Mouse (Mus musculus) MN1 (cell line): ENCODE measurements around the gene Sh3gl3.

Source experiments
- DNase-seq: peaks from one replicate; pipeline ENCODE4 v3.0.0-alpha.2; 2016; ENCODE audit warnings: low spot score

Gene Sh3gl3

DNA sequence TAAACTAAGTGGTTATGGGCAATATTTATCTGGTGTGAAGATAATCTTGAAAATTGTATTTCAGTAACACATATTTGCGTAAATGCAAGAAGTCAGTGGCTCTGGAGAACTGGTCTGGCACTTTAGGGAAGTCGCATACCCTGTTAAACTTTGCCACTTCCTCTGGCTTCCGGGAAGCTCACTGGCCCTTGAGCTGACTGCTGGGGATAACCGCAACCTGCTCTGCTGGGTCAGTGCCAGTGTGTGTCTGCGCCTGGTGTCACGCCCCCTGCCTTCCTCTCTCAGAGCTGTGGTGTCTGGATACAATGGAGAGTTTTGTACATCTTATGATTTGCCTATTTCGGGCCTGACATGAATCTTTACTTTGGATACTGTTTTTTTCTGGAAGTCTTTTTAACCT is 119.8 kb downstream of the Sh3gl3 start:
- no peak for DNase-seq

DNA sequence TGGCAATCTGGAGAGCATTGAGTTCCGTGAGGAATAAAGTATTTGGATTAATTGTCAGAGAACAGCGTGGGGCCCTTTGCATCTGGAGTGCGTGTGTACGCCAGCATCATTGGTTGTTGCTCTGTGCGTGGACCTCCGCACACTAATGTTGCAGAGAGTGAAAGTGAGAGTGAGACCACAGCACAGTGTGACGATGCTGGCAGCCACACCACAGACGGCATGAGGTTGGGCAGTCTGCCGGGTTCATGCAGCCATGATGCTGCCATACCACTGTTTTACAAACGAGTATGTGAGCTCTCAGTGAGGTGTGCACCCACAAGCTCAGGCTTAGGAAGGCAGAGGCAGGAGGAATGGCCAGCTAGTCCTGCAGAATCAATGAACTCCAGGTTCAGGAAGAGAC is 120.4 kb downstream of the Sh3gl3 start:
- DNase-seq = no peak

DNA sequence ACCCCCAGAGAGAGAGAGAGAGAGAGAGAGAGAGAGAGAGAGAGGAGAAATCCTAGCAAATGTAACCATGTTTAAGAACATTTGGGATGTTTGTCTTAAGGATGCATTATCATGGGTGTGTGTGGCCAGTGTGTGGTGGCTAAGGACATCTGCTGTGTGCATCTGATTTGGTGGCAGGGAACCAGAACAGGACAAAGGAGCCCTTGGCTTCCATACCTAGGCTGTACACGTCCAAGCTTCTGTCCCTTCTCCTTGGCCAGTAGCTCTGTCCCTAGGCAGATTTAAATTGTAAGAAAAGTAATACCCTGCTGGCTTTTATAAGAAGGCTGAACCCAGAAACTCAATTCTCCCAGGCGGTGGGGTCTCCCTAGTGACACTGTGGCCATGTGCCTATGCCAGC is 121.0 kb downstream of the Sh3gl3 start:
- no peak for DNase-seq

DNA sequence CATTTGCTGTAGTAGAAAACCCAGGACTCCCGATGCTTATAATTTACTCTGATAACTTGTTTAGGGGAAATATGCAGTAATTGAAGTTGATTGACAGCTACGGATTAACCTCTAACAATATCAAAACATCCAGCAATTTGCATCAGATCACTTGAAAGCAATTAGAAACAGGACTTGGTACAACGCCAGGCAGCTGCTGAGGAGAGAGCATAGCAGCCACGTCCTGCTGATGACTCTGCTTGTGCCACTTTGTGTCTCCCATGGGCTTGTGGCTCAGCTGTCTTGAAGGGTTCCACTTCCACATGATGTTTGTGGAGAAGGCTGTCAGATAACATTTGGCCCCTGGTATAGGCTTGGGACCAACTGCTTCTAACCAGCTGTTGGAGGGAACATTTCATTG is 134.8 kb downstream of the Sh3gl3 start:
- no peak for DNase-seq

DNA sequence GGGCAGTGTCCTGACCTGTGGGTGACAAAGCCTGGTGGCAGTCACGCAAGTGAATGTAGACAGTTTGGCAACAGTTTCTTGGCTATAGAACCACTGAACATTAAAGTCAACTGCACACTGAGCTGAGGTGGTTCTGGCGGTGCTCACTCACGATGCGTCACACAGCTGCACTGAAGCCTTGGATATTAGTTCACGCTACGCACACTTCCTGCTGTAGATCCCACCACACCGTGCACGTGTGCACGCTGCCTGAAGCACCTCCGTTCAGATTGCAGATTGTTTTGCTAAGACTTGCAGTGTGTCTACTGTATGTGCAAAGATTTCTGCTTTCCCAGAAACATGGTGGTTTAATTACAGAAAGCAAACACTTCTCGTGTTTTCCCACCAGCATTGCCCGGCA is 144.9 kb downstream of the Sh3gl3 start:
- no peak for DNase-seq

DNA sequence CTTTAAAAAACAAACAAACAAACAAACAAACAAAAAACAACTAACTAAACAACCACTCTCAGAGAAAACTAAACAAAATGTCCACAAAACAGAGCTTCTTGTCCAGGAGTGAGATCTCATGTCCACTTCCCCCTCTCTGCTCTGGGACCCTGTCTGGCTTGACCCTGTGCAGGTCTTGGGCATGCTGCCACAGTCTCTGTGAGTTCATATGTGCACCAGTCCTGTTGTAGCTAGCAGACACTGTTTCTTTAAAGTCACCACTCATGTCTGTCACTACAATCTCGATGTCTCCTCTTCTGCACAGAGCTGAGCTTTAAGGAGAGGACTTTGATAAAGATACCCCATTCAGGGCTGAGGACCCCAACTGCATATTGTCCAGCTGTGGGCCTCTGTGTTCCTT is 153.0 kb downstream of the Sh3gl3 start:
- no peak for DNase-seq

DNA sequence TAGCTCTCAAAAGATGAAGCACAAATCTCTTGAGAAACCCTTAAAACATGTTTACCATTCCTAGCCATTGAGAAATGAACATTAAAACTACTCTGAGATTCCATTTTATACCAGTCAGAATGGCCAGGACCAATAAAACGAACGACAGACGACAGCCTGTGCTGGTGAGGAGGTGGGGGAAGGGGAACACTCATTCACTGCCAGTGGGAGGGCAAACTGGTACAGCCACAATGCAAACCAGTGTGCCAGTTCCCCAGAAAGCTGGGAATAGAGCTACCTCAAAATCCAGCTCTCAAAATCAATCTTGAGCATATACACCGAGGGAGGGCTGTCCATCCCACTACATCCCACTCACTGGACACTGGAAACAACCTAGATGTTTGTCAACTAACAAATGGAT is 153.6 kb downstream of the Sh3gl3 start:
- DNase-seq = no peak

DNA sequence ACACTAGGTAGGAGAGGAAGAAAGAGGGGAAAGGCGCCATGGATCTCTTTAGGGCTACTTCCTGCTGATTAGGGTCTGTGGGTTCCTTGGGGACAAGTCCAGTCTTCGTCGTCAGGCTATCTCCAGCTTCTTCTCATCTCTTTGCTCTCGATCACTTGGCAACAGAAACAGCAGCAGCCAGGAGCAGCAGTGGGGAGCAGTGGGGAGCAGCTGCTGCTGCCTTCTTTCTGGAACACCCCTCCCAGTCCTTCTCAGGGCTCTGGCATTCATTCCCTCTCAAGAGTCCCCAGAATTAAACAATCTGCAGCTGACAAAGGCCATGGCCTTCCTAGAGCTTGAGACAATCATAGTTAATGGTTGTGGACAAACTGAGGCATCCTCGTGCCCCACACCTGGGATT is 154.2 kb downstream of the Sh3gl3 start:
- DNase-seq = no peak

DNA sequence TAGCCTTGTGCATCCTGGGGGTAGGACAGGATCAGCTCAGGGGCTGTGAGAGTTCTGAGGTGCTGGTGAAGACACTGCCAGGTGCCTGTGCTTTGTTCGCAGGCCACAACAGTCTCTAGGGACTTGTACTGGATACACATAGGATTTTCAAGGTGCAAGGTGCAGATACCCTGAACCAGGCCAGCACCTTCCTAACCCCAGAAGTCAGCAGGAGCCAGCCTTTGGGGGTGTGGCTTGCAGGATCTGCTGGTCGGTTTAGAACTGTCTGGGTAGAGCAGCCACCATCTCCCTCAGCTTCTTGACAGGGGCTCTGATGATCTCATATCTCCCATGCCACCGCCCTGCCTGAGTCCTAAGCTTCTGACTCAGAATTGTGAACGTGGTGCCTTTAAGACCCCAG is 156.2 kb downstream of the Sh3gl3 start:
- no peak for DNase-seq

DNA sequence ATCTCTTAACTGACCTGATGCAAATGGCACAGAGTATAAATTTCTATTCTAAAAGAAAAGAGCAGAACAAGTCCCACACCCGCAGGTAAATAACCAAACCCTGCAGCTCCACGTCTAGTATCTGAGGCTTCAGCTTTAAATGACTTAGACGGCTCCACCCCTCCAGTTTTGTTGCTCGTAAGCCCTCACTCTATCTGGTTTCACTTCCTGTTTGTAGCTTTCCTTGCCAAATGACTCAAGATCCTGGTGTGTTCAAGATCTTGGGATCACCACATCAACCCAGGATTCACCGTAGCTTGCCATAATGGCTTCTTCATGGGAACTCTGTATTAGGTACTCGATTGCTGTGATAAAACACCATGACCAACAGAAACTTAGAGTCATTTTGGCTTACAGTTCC is 157.2 kb downstream of the Sh3gl3 start:
- DNase-seq = no peak

DNA sequence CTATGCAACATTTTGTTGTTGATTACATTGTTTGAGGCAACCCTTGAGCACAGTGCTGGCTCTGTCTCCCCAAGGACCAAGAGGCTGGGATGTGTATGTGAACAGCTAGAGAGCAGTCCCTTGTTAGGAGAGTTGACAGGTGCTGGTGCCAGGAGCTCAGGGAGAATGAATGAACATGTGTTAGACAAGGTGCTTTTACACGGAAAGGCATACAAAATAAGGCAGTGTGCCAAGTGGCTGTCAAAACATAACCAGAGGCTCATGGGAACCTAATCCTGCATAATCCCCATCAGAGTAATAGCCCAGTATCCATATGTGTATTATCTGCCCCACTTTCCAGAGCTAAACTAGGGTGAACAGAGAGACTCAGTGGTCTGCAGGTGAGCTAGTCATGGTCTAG is 160.4 kb downstream of the Sh3gl3 start:
- DNase-seq = no peak

DNA sequence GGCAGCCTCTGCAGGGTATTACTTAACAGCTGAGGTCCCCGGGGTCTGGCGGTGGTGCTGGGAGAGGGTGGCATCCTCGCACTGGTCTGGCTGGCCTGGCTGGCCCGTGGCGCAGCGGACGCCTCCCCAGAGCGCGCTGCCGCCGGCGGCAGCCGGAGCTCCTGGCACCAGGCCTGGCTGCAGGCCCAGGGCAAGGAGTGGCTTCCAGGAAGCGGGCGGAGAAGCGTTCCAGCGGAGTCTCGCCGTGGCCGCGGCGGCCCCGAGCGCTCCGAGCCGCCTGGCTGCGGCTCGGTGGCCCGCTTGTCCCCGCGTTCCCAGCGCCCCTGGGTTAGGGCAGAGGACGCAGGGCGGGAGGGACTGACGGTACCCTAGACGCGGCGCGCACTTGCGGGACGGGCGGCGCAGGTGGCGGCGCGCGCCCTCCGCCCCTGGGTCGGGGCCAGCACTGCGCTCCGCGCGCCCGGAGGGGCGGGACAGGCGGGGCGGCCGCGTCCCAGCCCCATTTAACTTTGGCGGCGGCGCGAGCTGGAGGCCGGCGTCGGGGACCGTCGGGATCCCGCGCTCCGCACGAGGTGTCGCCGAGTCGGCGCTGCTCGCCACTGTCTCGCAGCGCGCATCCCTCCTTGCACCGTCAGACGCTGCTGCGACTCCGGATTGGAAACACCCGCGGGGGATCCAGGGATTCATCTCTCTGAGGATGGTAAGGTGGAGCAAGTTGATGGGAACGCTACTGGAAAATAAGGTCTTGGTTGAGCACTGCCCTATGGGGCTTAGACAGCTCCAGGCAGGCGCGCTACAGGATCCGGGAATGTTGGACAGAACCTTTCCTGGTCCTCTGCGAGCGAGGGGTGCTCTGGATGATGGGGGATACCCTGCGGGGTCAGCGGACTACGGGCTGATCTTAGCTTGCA is 161.8 kb downstream of the Sh3gl3 start, which contains the start of gene Adamtsl3:
Gene Adamtsl3 (plus strand): TSS at position 484 of the 911 bp plus-strand sequence.
- DNase-seq = no peak

DNA sequence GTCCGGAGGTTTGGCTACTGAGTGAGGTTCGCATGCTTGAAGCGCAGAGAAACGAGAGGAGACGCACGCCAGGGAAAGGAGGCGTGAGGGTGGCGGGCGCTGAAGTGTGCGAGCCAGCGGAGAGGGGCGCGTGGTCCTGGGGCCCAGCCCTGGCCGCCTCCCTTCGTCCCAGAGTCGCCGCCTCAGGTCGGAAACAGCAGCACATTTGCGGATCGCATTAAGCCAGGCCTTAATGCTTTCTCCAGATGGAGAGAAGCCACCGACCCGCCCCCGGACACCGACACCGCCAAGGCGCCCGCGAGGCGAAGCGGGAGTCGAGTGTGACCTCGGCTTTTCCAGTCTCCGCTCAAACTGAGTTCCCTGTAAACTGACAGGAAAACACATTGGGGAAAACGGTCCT is 162.5 kb downstream of the Sh3gl3 start:
- DNase-seq = no peak

DNA sequence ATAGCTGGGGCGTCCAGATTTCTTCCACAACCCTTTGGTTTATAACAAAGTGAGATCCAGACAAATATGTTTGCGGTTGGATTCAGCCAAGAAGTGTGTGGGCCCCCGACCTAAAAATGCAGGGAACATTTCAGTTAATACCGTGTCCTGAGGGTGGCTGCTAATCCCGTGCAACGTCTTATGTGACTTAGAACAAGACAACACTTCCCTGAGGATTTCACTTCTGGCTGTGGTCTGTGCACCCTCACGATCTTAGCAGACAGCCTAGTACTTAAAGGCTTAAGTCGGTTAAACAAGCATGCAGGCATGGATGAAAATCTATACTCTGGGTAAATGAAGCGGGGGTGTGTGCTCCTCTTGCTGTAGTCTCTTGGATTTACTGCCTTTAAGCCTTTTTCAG is 164.5 kb downstream of the Sh3gl3 start:
- no peak for DNase-seq

DNA sequence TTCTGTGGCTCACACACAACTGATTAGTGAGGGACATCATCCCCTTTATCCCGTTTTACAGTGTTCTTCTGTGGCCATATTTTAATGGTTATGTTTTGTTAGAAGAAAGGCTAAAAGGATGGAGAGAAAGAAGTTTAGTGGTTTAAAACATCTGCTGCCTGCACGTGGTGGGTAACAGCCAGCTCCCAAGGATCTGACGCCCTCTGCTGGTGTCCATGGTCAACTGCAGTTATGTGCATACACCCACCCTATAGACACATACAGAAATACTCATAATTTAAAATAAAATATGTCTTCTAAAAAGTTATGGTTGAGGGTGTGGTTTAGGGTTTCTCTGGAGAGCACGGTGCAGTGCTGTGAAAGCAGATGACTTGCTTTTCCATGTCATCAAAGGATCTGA is 164.9 kb downstream of the Sh3gl3 start:
- no peak for DNase-seq

DNA sequence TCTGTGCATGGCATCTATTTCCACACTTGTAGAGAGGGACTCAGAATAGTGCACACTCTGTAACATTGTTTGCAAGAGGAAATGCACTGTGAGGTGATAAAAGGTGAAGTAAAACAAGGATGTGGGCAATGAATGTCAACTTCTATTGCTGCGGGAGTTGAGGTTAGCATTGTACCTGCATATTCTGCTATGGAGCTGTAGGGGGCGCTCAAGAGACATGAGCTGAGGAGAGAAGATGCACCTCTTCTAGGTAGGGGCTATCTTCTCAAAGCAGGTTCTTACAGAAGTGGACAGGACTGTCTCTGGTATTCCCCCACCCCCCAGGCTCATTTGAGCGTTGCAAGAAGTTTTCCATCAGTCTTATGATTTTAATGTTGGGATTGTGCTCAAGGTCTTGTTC is 165.6 kb downstream of the Sh3gl3 start:
- no peak for DNase-seq

DNA sequence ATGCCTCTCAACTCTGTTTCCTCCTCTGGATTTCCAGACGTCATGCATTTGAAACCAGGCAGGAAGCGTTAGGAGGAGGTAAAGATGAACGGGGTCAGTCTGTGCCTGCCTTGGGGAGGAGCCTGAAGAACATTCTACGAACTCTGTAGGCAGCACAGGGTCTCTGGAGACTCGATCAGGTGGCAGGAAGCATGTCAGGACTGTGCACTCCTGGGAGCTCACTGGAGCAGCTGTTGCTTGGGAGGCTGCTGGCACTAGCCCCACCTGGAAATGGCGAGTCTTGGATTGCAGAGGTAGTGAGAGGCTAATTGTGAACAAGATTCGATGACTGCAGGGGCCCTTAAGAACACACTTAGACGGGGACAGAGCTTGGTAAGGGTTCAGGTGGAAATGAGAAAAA is 167.8 kb downstream of the Sh3gl3 start:
- no peak for DNase-seq

DNA sequence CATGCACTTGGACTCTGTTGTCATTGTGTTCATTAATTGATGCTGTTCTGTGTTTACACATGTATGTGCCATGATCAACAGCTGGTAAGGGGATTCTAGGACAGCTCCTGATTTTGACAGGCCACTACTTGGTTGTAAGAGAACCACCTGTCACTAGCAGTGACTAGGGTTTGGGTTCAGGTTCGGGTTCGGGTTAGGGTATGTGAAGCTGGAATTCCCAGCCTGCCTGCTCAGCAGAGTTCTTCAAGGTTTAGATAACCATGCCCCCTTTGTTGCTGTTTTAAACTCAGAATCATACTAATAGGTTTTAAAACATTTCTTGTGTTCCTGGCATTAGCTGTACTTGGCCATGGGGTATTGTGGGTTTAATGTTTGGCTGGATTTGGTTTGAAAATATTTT is 173.1 kb downstream of the Sh3gl3 start:
- no peak for DNase-seq

DNA sequence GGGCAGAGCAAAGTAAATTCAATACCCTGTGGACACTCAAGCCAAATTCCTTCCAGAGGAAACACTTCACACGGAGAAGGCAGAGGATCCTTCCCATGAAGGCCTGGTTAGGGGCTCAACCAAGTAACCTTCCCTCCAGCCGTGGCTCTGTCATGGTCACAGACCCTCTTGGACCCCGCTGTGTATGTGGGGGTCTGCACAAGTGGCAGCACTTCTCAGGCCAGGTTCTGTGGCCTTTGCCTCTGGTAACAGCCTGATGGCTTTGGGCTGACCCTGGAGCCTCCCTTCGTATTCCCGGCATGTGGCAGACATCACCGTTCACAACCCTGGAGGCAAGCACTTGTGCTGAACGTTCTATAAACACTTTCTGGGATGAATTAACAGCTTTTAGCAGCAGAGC is 176.2 kb downstream of the Sh3gl3 start:
- no peak for DNase-seq

DNA sequence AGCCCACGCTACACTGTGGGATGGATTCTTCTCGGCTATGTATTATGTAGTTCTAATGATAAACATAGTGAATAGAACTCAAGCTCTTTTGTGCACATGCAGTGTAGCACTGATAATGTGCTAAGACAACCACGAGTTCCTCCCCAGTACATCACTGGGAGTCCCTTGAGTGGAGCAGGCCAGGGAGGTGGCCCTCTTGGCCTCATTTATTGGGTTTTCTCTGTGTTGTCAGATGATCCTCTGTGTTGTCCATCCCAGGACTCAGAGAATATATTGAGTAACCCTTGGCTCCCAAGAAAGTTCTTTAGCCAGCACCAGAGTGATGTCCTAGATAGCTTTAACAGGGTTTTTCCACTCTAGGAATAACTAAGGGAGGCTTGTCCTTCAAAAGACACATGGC is 176.8 kb downstream of the Sh3gl3 start:
- DNase-seq = no peak
